Mouse (Mus musculus) adrenal gland, postnatal 4 days (tissue): ENCODE measurements around the gene Tango6. TPM values are rescaled to one million over a fixed set of nuclear protein-coding genes. Genes with fewer than 3 reads are reported as not detected.

Source experiments
- DNase-seq, 2 experiments: peaks; one replicate each; pipeline ENCODE4 v3.0.0; 2021 to 2022; ENCODE audit warnings: low spot score in 2 of 2, mixed read lengths in 2 of 2
- long read RNA-seq, 2 experiments: library from polyadenylated mRNA; stranded (forward); transcript quantifications; one replicate each; pipeline ENCODE4 v2.0.0; 2021
- total RNA-seq, 2 experiments: library from RNA; stranded (reverse); gene quantifications; 2 replicates each; pipeline ENCODE4 v1.2.3; 2021

Tango6 gene
- 10 to 100 TPM; 11.0 to 12.2 TPM for total RNA-seq
- long read RNA-seq, experiment 1, full-length matches to known transcripts: 2 of 8 reads
- long read RNA-seq, experiment 1, partial matches to known transcripts: 5 of 8 reads
- long read RNA-seq, experiment 1, other reads (novel, unspliced or antisense): 1 of 8 reads
- long read RNA-seq, experiment 2, full-length matches to known transcripts: 13 of 25 reads
- long read RNA-seq, experiment 2, partial matches to known transcripts: 8 of 25 reads
- long read RNA-seq, experiment 2, other reads (novel, unspliced or antisense): 4 of 25 reads

DNA sequence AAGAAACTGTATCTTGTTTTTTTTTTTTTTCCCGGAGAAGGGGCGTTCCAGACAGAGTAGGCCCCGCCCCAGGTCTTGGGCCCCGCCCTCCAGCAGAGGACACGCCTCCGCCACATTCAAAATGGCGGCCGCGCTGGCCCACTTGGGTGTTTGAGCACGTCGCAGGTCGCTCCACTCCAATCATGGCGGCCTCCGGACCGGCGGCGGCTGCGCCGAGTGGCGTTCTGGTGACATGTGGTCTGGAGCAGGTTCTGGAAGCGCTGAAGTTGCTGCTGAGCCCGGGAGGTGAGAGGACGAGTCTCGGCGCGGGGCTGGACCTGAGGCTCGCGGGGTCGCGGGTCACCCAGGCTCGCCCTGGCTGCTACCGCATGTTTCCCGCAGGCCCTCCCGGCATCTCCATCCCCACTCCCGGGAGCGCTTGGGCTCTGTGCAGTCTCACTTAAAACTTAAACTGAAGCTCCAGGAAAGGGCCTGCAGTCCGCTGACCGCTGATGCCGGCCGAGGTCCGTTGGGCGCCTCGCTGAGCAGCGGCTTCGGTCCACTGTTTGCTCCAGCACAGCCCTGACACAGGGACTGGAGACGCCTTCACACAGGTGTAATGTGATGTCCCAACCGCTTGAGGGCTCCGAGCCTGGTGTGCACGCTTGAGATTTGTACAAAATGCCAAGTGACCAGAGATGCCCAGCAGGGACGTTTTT is at the start of gene Tango6:
Gene Tango6 (plus strand): TSS at position 98 of the 698 bp plus-strand sequence.
- DNase-seq: peak; percentile 75 to 88

- no peak for DNase-seq
These were observed 49.3 kb upstream of the Tango6 start for GRCm38 (mm10) chr8:106633361-106634158.

- no peak for DNase-seq
These were observed 47.6 kb upstream of the Tango6 start for GRCm38 (mm10) chr8:106635284-106635683.

DNA sequence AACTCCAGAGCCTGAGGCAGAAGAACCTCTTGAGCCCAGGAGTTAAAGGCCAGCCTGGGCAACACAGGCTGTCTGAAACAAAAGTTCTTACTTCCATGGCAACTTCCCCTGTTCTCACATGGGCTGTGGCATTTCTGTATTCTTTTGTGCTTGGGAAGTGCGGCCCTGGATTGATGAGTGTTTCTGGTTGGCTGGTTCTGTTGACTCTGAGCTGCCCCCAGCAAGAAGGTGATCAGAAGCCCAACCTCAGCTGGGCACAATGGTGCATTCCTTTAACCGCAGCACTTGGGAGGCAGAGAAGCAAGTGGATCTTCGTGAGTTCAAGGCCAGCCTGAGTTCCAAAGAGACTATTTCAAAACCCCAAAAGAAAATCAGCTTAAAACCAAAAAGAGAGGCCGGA is 45.4 kb upstream of the Tango6 start:
- DNase-seq: no peak

- DNase-seq: no peak
These were observed 44.0 kb upstream of the Tango6 start for GRCm38 (mm10) chr8:106638768-106639295.

GRCm38 (mm10) chr8:106640212-106640611 is 42.7 kb upstream of the Tango6 start:
- no peak for DNase-seq

- no peak for DNase-seq
These were observed 41.9 kb upstream of the Tango6 start for GRCm38 (mm10) chr8:106640921-106641320.

DNA sequence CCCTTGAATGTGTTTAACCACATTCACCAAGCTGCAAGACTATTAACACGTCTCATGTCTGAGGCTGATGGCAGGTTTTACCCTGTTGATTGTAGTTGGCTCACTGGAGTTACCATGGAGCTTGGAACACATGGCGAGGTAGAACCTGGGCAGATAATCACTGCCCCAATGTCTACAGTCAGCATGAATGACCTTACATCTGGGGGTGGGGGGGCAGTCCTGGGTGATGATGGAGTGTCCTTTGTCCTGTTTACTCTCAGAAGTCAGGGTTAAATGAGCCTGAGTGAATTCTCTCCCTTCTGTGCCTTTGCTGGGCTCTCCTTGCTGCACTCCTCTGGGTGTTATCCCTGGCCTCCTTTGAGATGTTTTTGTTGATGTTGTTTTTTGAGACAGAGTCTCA is 40.7 kb upstream of the Tango6 start:
- DNase-seq: no peak

GRCm38 (mm10) chr8:106643100-106643499 is 39.8 kb upstream of the Tango6 start:
- DNase-seq: no peak

DNA sequence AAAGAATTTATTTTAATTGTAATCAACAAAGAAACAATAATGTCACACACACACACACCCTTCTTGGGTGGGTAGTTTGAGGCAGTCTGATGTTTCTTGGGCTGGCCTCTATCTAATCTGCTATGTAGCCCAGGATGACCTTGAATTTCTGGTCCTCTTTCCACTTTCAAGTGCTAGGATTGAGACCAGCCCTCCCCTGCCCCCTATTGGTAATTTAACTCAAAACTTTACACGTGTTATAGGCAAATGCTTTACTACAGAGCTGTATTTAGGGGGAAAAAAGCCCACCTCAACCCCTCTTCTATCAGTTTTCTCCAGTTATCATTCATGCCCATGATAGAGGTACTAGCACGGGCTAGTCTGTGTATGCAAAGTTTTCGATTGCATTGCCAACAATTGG is 37.9 kb upstream of the Tango6 start:
- DNase-seq: no peak

DNA sequence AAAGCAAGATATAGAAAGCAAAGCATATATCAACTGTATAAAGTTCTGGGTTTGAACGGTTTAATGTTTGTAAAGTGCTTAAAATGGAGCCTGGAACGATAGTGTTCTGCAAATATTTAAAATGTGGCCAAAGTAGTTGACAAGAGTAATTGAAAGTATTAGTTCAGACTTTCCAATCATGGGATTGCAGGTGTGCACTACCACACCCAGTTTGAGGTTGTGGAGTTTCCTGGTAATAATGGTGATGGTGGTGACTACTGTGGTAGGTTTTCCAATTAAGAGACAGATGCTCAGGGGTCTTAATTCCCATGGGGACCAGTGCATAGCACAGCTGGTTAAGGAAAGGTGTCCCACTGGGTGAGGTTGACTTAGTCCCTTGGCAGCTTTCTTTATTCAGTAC is 36.7 kb upstream of the Tango6 start:
- no peak for DNase-seq

DNA sequence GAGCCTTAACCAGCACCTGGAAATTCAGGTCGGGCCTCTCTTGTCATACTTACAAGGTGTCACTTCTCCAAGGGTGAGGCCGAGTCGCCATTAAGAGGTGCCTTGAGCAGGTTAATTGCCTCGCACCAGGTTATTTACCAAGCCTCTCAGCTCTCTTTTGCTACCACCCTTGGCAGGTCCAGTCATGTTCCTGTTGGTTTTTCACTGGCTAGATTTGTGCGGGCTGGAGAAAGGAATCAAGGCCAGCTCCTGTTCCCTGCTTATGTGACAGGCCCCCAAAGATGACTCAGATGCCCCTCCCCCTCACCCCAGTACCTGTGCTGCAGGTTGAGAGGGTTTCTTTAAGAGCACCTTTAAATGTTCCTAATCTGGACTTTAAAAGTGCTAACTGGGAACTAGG is 36.1 kb upstream of the Tango6 start:
- no peak for DNase-seq

GRCm38 (mm10) chr8:106647387-106647786 is 35.5 kb upstream of the Tango6 start:
- peak; percentile 39 to 52 for DNase-seq

- DNase-seq: no peak
These were observed 34.4 kb upstream of the Tango6 start for GRCm38 (mm10) chr8:106648421-106648820.

- DNase-seq: no peak
These were observed 30.9 kb upstream of the Tango6 start for GRCm38 (mm10) chr8:106651994-106652393.

DNA sequence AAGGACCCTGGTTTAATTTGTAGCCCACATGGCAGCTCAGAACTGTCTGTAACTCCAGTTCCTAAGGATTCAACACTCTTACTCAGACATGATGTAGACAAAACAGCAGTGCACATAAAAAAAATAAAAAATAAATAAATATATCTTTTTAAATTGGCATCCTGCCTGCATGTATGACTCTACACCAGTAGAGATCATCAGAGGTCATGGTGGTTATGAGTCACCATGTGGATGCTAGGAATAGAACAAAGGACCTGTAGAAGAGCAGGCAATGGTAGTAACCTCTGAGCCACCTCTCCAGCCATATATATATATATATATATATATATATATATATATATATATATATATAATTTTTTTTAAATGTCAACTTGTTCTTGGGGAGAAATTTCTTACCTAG is 26.8 kb upstream of the Tango6 start:
- no peak for DNase-seq

GRCm38 (mm10) chr8:106672786-106673185 is 10.1 kb upstream of the Tango6 start:
- DNase-seq: no peak

GRCm38 (mm10) chr8:106674318-106674717 is 8.6 kb upstream of the Tango6 start:
- DNase-seq: no peak

DNA sequence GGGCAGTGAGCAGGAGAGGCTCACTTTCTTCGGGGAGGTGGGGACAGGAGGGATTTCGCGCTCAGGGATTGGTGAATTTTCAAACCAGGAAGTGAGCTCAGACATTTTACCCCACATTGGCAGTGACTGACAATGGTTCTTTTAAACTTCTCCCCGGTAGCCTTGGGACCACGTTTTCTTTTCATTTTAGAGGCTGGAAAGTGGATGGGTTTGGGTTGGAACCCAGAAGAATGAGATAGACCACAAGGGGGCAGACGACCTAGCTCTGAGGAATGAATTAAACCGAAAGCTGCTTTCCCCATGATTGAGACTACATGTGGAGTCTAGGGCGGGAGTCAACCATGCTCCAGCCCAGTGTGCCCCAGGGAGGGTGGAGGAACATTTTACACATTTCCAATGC is 8.0 kb upstream of the Tango6 start:
- no peak for DNase-seq

GRCm38 (mm10) chr8:106684387-106684786 is 1.5 kb downstream of the Tango6 start:
- no peak for DNase-seq

DNA sequence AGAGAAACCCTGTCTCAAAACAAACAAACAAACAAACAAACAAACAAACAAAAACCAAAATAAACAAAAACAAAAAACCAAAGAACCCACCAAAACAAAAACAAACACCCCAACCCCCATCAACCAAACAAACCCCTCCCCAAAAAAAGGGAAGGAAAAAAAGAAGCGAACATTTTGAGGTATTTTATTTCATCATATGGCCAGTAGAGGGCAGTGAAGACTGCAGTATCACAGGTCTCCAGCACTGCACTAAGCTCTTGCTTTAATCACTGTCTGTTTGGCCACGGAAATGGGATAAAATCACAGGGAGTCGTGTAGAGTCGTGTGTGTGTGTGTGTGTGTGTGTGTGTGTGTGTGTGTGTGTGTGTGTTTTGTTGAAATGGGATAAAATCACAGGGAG is 4.6 kb downstream of the Tango6 start:
- no peak for DNase-seq

- DNase-seq: no peak
These were observed 14.9 kb downstream of the Tango6 start for GRCm38 (mm10) chr8:106697748-106698248.
